Mouse (Mus musculus): Measurements from ENCODE around the gene 4930518I15Rik. TPM values are rescaled to one million over a fixed set of nuclear protein-coding genes. Genes with fewer than 3 reads are reported as not detected.

Gene 4930518I15Rik
- 3.6 TPM for total RNA-seq (2023)

GRCm38 (mm10) chr2:156857835-156858234 is at the start of gene 4930518I15Rik:
Gene 4930518I15Rik, minus strand, starts transcription at chr2:156857946.

GRCm38 (mm10) chr2:156887017-156887416 is 29.3 kb upstream of the 4930518I15Rik start, which contains the start of gene Sla2:
Gene Sla2, minus strand, starts transcription at chr2:156887192.

GRCm38 (mm10) chr2:156862772-156863486 is 5.2 kb upstream of the 4930518I15Rik start, which contains the start of gene Rab5if:
Gene Rab5if, plus strand, starts transcription at chr2:156863128.

GRCm38 (mm10) chr2:156839319-156840191 is 18.2 kb downstream of the 4930518I15Rik start, which contains the start of gene Tgif2:
Gene Tgif2, plus strand, starts transcription at chr2:156840007.

Other genes starting within 250 kb of the 4930518I15Rik start
- gene Dlgap4, start 244.2 kb downstream of the 4930518I15Rik start, total RNA-seq (2023) = 96.7 TPM
- not detected for gene Myl9, start 82.5 kb downstream of the 4930518I15Rik start, total RNA-seq (2023)
- gene Tgif2, start 17.9 kb downstream of the 4930518I15Rik start, total RNA-seq (2023) = 39.1 TPM
- gene Rab5if, start 5.2 kb upstream of the 4930518I15Rik start, total RNA-seq (2023) = 52.5 TPM
- 42.0 TPM for gene Sla2, start 29.2 kb upstream of the 4930518I15Rik start, total RNA-seq (2023)
- 56.6 TPM for gene Ndrg3, start 134.1 kb upstream of the 4930518I15Rik start, total RNA-seq (2023)
- 18.1 TPM for gene Dsn1, start 149.2 kb upstream of the 4930518I15Rik start, total RNA-seq (2023)
- gene Soga1, start 221.3 kb upstream of the 4930518I15Rik start, total RNA-seq (2023) = 0.46 TPM
- gene Tldc2, start 229.1 kb upstream of the 4930518I15Rik start, total RNA-seq (2023) = not detected